Mouse (Mus musculus) myocyte (in vitro differentiated cells): Measurements from ENCODE around the gene Smad6.

Experiments
- CEBPB ChIP-seq: IDR thresholded peaks from 2 replicates; pipeline ENCODE4 v1.6.1; 2011; ENCODE audit warnings: mild to moderate bottlenecking, moderate library complexity; ENCODE audit not compliant: poor library complexity, insufficient read depth, severe bottlenecking
- E2F4 ChIP-seq: IDR thresholded peaks from one replicate; pipeline ENCODE4 v1.6.1; 2011; ENCODE audit warnings: mild to moderate bottlenecking, control low read depth, moderate library complexity; ENCODE audit not compliant: insufficient read depth
- MAX ChIP-seq: IDR thresholded peaks from one replicate; pipeline ENCODE4 v1.6.1; 2011; ENCODE audit warnings: low read depth, mild to moderate bottlenecking, control low read depth
- MYOG ChIP-seq, 3 experiments: IDR thresholded peaks; one replicate each; pipeline ENCODE4 v1.6.1; 2011; ENCODE audit warnings: control low read depth in 2 of 3, low read depth in 2 of 3, mild to moderate bottlenecking in 2 of 3; ENCODE audit not compliant: insufficient read length in 2 of 3, control insufficient read depth in 1 of 3, insufficient read depth in 1 of 3
- POLR2A ChIP-seq: IDR thresholded peaks from one replicate; pipeline ENCODE4 v1.6.1; 2011; ENCODE audit warnings: low read depth, mild to moderate bottlenecking, control low read depth, moderate library complexity; ENCODE audit not compliant: insufficient read length
- POLR2AphosphoS2 ChIP-seq: IDR thresholded peaks from one replicate; pipeline ENCODE4 v1.6.1; 2011; ENCODE audit warnings: low read depth, control low read depth; ENCODE audit not compliant: insufficient read length
- TCF12 ChIP-seq: IDR thresholded peaks from one replicate; pipeline ENCODE4 v1.6.1; 2011; ENCODE audit warnings: mild to moderate bottlenecking, control low read depth; ENCODE audit not compliant: poor library complexity, insufficient read depth, severe bottlenecking
- TCF3 ChIP-seq: IDR thresholded peaks from one replicate; pipeline ENCODE4 v1.6.1; 2011; ENCODE audit warnings: low read depth, control low read depth; ENCODE audit not compliant: insufficient read length
- USF1 ChIP-seq: IDR thresholded peaks from one replicate; pipeline ENCODE4 v1.6.1; 2011; ENCODE audit warnings: low read depth, mild to moderate bottlenecking, control low read depth, moderate library complexity

GRCm38 (mm10) chr9:64022562-64023366, 905 bp upstream of the Smad6 start:
- TF ChIP-seq E2F4 (no peak), POLR2A (peak; percentile 58), MAX (no peak), USF1 (no peak), TCF12 (no peak), POLR2AphosphoS2 (peak; percentile 50), TCF3 (no peak), CEBPB (no peak), MYOG (IDR thresholded peaks at IDR 0.05; ENCODE audit: control insufficient read depth in 1 of 3, insufficient read depth in 1 of 3, insufficient read length in 2 of 3, low read depth in 2 of 3) (no peak)
